Mouse (Mus musculus): ENCODE data around the gene Wsb1.

DNA sequence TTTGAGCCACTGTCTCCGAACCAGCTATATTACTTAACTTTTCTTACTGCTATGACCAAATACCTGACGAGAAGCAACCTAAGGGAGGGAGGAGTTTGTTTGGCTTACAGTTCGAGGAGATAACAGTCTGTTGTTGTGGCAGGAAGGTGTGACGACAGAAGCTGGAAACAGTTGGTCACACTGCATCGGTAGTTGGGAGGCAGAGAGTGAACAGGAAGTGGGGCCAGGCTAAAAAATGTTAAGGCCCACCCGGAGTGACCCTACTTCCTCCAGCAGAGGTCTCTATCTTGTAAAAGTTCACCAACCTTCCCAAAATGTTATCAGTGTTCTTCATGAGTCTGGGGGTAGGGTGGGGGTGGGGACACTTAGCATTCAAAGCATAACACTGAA is 56.6 kb downstream of the Wsb1 start:
- TF ChIP-seq CTCF (conservative IDR thresholded peaks at IDR 0.05 in 1 of 2, IDR thresholded peaks at IDR 0.05 in 1 of 2; ENCODE audit: low read depth in 2 of 2, low read length in 2 of 2) (0 out of 4 replicates have a peak, but pooled peaks of 1 of the 2 experiments have one; percentile 11), UBTF (IDR thresholded peaks at IDR 0.05; ENCODE audit: low read depth, low read length) (no peak), POLR2A (IDR thresholded peaks at IDR 0.05; ENCODE audit: low read depth, low read length) (no peak), EP300 (IDR thresholded peaks at IDR 0.05; ENCODE audit: low read length) (no peak), ZC3H11A (IDR thresholded peaks at IDR 0.05; ENCODE audit: low read depth, low read length) (no peak), KAT2A (IDR thresholded peaks at IDR 0.05; ENCODE audit: insufficient replicate concordance, low read length) (no peak)
